Mouse (Mus musculus) forebrain, embryonic 14.5 days (tissue): Measurements from ENCODE around the gene Adk. TPM values are rescaled to one million over a fixed set of nuclear protein-coding genes. Genes with fewer than 3 reads are reported as not detected.

Experiments
- ATAC-seq: fragments of 200-750 bp; cut with Nextera tagmentation; 2 replicates; pipeline ENCODE4 v1.8.0; 2017; ENCODE audit warnings: mild to moderate bottlenecking, moderate library complexity
- DNase-seq: peaks from one replicate; pipeline ENCODE4 v3.0.0-alpha.2; 2015; ENCODE audit warnings: low spot score
- H3K27ac ChIP-seq: fragments of 300-500 bp; sonication (generic); 2 replicates; pipeline ENCODE4 v1.5.1; 2014; ENCODE audit warnings: low read depth, mild to moderate bottlenecking, control low read depth, low read length, moderate library complexity
- H3K27me3 ChIP-seq: fragments of 300-500 bp; sonication (generic); replicated peaks from 2 replicates; pipeline ENCODE4 v1.6.1; 2014; ENCODE audit warnings: low read length, control low read depth, mixed read lengths; ENCODE audit not compliant: control insufficient read depth, insufficient read depth
- H3K36me3 ChIP-seq: fragments of 300-500 bp; sonication (generic); 2 replicates; pipeline ENCODE4 v1.6.1; 2014; ENCODE audit warnings: low read length, control low read depth; ENCODE audit not compliant: control insufficient read depth, insufficient read depth
- H3K4me1 ChIP-seq: fragments of 300-500 bp; sonication (generic); 2 replicates; pipeline ENCODE4 v1.6.1; 2014; ENCODE audit warnings: antibody characterized with exemption, low read length, control low read depth; ENCODE audit not compliant: control insufficient read depth, insufficient read depth
- H3K4me2 ChIP-seq: fragments of 300-500 bp; sonication (generic); 2 replicates; pipeline ENCODE4 v1.6.1; 2014; ENCODE audit warnings: mild to moderate bottlenecking, control low read depth, low read length
- H3K4me3 ChIP-seq: fragments of 300-500 bp; sonication (generic); 2 replicates; pipeline ENCODE4 v1.5.1; 2014; ENCODE audit warnings: low read depth, low read length, control low read depth
- H3K9ac ChIP-seq: fragments of 300-500 bp; sonication (generic); 2 replicates; pipeline ENCODE4 v1.6.1; 2014; ENCODE audit warnings: mild to moderate bottlenecking, low read length, control low read depth, moderate library complexity
- H3K9me3 ChIP-seq: fragments of 300-500 bp; sonication (generic); replicated peaks from 2 replicates; pipeline ENCODE4 v1.6.1; 2016; ENCODE audit warnings: low read length, control low read depth, mixed read lengths; ENCODE audit not compliant: control insufficient read depth
- WGBS: fragments of 180-500 bp; shearing (Covaris S2); extraction: QIAGEN DNeasy Blood & Tissue Kit; methylation state at CpG from one replicate; pipeline ENCODE4 v1.1.7; 2014; 5-methylcytosine and 5-hydroxymethylcytosine counted together
- polyA plus RNA-seq: library from polyadenylated mRNA; unstranded; fragments of >200 nt; fragmentation: Nextera tagmentation; extraction: Ambion mirVana; gene quantifications from 2 replicates; pipeline ENCODE4 v1.2.1, GENCODE M21; 2014

The Adk gene
- polyA plus RNA-seq, 1 experiment from 2014 or later, result 79.9 TPM

GRCm38 (mm10) chr14:21455654-21456350 lies 403.4 kb downstream of the Adk start:
- Histone ChIP-seq H3K27me3 (no peaks in the 10 kb centered on the region), H3K36me3 (no peaks in the 10 kb centered on the region), H3K9ac (no peak overlapping the region), H3K4me2 (no peak overlapping the region), H3K27ac (no peak overlapping the region), H3K4me3 (no peak overlapping the region), H3K9me3 (no peaks in the 10 kb centered on the region), H3K4me1 (no peaks in the 10 kb centered on the region)
- no peak for ATAC-seq
- 92% methylated on average over 7 of the region's 7 CpGs for WGBS
- no peak for DNase-seq

- Histone ChIP-seq H3K9ac (no peak overlapping the region), H3K4me3 (no peak overlapping the region), H3K4me1 (no peaks in the 10 kb centered on the region), H3K27ac (no peak overlapping the region), H3K4me2 (no peak overlapping the region), H3K36me3 (no peaks in the 10 kb centered on the region), H3K9me3 (no peaks in the 10 kb centered on the region), H3K27me3 (no peaks in the 10 kb centered on the region)
- ATAC-seq (no peak), DNase-seq (no peak)
Measured at GRCm38 (mm10) chr14:21456526-21456925, 404.2 kb downstream of the Adk start.

DNA sequence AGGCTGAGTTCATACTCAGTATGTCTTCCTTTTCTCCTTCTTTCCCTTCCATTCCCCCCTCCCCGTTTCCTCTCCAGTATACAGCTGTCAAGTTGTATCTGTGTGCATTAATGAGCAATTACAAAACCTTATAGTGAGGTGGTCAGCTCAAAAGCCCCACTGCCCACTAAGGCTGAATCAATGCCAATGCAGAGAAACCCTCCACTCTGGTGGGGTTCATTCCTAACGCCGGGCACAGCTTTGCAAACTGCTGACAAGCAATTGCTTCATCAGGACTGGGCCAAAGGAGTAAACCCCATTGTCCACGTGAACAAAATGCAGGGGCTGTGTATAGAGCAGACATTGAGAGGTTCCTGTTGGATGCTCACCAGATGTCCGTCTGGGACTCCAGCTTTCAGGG lies 405.5 kb downstream of the Adk start:
- Histone ChIP-seq H3K9ac (no peak overlapping the region), H3K9me3 (no peaks in the 10 kb centered on the region), H3K4me3 (no peak overlapping the region), H3K27ac (no peak overlapping the region), H3K27me3 (no peaks in the 10 kb centered on the region), H3K4me2 (no peak overlapping the region), H3K4me1 (no peaks in the 10 kb centered on the region), H3K36me3 (no peaks in the 10 kb centered on the region)
- no peak for ATAC-seq
- no peak for DNase-seq
- WGBS, result 58% methylated on average over 5 of the region's 5 CpGs

- no peak overlapping the region for H3K27ac ChIP-seq
- no peak overlapping the region for H3K4me3 ChIP-seq
- no peak overlapping the region for H3K4me2 ChIP-seq
- no peaks in the 10 kb centered on the region for H3K36me3 ChIP-seq
- no peaks in the 10 kb centered on the region for H3K9me3 ChIP-seq
- no peaks in the 10 kb centered on the region for H3K4me1 ChIP-seq
- no peak overlapping the region for H3K9ac ChIP-seq
- no peaks in the 10 kb centered on the region for H3K27me3 ChIP-seq
- 60% methylated on average over 7 of the region's 7 CpGs for WGBS
- ATAC-seq (no peak), DNase-seq (no peak)
Measured at GRCm38 (mm10) chr14:21458696-21459095, 406.3 kb downstream of the Adk start.

- 89% methylated on average over 4 of the region's 4 CpGs for WGBS
- no peak overlapping the region for H3K4me3 ChIP-seq
- no peaks in the 10 kb centered on the region for H3K36me3 ChIP-seq
- H3K9me3 ChIP-seq, result no peaks in the 10 kb centered on the region
- ATAC-seq (no peak), DNase-seq (no peak)
- no peaks in the 10 kb centered on the region for H3K4me1 ChIP-seq
- no peak overlapping the region for H3K4me2 ChIP-seq
- H3K9ac ChIP-seq, result no peak overlapping the region
- H3K27me3 ChIP-seq, result no peaks in the 10 kb centered on the region
- no peak overlapping the region for H3K27ac ChIP-seq
Measured at GRCm38 (mm10) chr14:21459163-21459562, 406.8 kb downstream of the Adk start.

DNA sequence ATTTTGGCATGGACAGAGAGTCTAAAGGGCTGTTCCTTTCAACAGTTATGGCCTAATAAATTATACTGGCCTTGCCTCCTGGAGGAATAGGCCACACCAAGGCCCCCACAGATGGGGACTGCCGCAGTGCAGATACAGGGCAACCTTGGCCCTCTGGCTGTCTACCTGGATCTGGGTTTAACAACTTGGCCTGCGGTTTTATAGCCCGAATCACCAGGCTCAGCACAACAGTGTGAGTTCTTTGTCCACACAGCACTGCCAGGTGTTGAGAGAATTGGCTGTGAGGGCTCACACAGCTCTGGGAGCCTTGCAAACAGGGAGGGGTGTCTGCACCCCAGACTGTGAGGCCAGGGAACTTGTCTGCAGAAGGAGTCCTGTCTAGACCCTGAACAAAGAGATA lies 410.0 kb downstream of the Adk start:
- H3K9ac ChIP-seq, result no peak overlapping the region
- WGBS, result 87% methylated on average over 3 of the region's 3 CpGs
- H3K27ac ChIP-seq, result no peak overlapping the region

DNA sequence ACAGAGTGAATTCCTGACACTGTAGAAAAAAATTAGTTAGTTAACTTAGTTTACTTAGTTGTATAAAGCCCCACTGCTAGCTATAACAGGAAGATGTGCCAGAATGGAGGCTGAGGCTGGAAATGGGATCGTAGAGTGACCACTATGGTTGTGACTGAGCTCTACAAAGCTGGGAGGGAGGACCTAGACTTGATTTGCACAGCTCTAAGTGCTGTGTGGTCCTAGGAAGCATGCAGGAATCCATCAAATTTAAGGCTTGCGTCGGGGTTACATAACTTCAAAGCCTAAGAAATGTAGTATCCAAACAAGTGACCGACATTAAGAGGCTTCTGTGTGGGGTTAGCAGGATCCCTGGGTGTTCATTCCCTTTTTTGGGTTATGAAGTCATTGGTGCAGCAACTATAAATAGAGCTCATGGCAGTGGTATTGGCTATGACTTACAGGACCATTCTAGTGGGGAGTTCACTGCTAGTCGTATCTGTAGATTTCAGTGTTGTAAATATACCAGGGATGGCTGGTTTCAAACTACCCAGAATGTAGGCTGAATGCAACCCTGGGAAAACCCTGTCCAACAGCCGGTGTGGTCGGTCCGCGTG lies 410.8 kb downstream of the Adk start:
- H3K27me3 ChIP-seq, result no peaks in the 10 kb centered on the region
- WGBS, result 94% methylated on average over 9 of the region's 9 CpGs
- H3K36me3 ChIP-seq, result no peaks in the 10 kb centered on the region
- no peak overlapping the region for H3K4me2 ChIP-seq
- H3K27ac ChIP-seq, result no peak overlapping the region
- no peaks in the 10 kb centered on the region for H3K9me3 ChIP-seq
- ATAC-seq (no peak), DNase-seq (no peak)
- H3K9ac ChIP-seq, result no peak overlapping the region
- H3K4me1 ChIP-seq, result no peaks in the 10 kb centered on the region
- H3K4me3 ChIP-seq, result no peak overlapping the region

More for the DNA sequence above, 410.0 kb downstream of the Adk start:
- no peak overlapping the region for H3K4me3 ChIP-seq
- no peaks in the 10 kb centered on the region for H3K27me3 ChIP-seq
- no peaks in the 10 kb centered on the region for H3K36me3 ChIP-seq
- DNase-seq (no peak), ATAC-seq (no peak)
- H3K4me2 ChIP-seq, result no peak overlapping the region
- H3K4me1 ChIP-seq, result no peaks in the 10 kb centered on the region
- H3K9me3 ChIP-seq, result no peaks in the 10 kb centered on the region

DNA sequence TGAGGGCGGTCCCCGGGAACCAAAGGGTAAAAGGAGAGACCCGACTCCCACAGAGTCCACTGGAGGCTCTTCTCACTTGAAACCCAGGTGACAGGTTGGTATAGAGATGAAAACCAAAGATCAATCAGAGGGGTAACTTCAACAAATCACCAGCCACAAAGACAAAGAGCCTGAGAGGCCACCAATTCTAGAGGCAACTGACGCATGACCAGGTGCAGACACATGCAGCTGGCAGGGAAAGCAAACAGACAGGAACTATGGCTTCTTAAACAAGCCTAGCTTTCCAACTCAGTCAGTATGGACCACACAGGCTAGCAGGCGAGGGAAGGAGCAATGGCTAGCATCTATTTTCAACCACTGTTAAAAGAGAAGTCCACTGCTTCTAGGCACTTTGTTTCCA lies 418.0 kb downstream of the Adk start:
- Histone ChIP-seq H3K36me3 (no peaks in the 10 kb centered on the region), H3K4me2 (no peak overlapping the region), H3K27ac (no peak overlapping the region), H3K4me1 (no peaks in the 10 kb centered on the region), H3K27me3 (no peaks in the 10 kb centered on the region), H3K9me3 (no peaks in the 10 kb centered on the region), H3K4me3 (no peak overlapping the region), H3K9ac (no peak overlapping the region)
- no peak for ATAC-seq
- WGBS, result 88% methylated on average over 5 of the region's 5 CpGs
- no peak for DNase-seq

DNA sequence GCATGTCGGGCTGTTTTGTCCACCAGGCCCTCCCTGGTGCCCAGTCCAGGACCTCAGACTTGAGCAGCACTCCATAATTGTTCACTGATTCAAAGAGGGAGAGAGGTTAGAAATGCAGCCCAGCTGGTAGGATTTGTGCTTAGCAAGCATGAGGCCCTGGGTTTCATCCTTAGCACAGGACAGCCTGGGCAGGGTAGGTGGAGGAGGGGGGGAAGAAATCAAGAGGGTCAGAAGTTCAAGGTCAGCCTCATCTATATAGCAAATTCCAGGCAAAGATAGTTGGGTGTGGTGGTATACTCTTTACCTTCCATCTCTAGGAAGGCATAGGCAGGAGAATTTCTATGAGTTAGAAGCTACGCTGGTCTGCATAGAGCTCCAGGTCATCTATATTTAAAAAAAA lies 419.6 kb downstream of the Adk start:
- 99% methylated on average over 2 of the region's 2 CpGs for WGBS

More for the DNA sequence above, 419.6 kb downstream of the Adk start:
- Histone ChIP-seq H3K4me2 (no peak overlapping the region), H3K9ac (no peak overlapping the region), H3K27ac (no peak overlapping the region), H3K9me3 (no peaks in the 10 kb centered on the region), H3K4me1 (no peaks in the 10 kb centered on the region), H3K4me3 (no peak overlapping the region), H3K27me3 (no peaks in the 10 kb centered on the region), H3K36me3 (no peaks in the 10 kb centered on the region)
- ATAC-seq (no peak), DNase-seq (no peak)
